Comparison of ENCODE assay signal across 8 mouse cellular contexts in the genomic region with DNA sequence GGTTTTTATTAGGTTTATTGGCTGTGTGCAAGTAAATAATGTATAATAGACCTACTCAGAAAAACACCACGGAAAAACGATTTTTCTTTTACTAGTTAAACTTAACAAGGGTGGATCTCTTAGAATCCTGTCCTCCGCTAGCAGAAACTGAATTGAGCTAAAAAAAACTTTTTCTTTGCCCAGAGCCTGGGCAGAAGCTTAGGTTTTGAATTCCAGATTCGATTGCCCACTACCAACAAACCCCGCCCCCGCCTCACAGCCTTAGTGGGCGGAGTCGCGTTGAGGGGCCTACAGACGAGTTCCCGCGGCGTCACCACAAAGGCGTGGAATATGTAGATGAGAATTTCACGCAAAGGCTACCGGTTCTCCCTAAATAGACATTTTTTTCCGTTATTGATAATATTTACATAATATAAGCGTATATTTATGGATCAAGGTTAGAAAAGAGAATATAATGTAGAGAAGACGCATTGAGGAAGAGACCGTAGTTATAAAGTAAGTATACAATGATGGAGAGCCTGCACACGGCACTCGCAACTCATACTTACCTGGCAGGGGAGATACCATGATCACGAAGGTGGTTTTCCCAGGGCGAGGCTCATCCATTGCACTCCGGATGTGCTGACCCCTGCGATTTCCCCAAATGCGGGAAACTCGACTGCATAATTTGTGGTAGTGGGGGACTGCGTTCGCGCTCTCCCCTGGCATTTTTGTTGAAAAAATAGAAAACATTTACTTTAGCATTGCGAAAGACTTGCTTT. TPM values are rescaled to one million over a fixed set of nuclear protein-coding genes. Genes with fewer than 3 reads are reported as not detected.
A peak's percentile ranks its signal among the peaks of the same experiment; 100 is the strongest.
DNase-seq lines count a peak whose midpoint lies in the region; ATAC-seq and TF ChIP-seq lines count a peak whose summit lies in the region.

No protein-coding gene starts in this region.

- ATAC-seq in forebrain, embryonic 12.5 days (ENCODE audit: low FRiP score) = peak; percentile 92
- ATAC-seq in liver, postnatal 0 days = peak; percentile 78
- ATAC-seq in neural tube, embryonic 14.5 days (ENCODE audit: low read depth) = peak; percentile 91

- WGBS in forebrain, embryonic 12.5 days = under 1% methylated on average over 32 of the region's 32 CpGs
- under 1% methylated on average over 32 of the region's 32 CpGs for WGBS in large intestine, adult 2 months
- WGBS in liver, postnatal 0 days (ENCODE audit: insufficient replicate concordance) = under 1% methylated on average over 32 of the region's 32 CpGs
- WGBS in neural tube, embryonic 14.5 days = under 1% methylated on average over 32 of the region's 32 CpGs

- peaks cover 16% of the 10 kb centered on the region for H3K4me1 ChIP-seq in E14TG2a.4 (replicated peaks; ENCODE audit: low read depth, low read length)
- peaks cover 13% of the 10 kb centered on the region for H3K4me1 ChIP-seq in forebrain, embryonic 12.5 days
- H3K4me1 ChIP-seq in liver, postnatal 0 days (ENCODE audit: insufficient read depth) = peaks cover 9% of the 10 kb centered on the region
- 0 out of 2 replicates have a peak, but pooled peaks cover 6% of the 10 kb centered on the region for H3K4me1 ChIP-seq in neural tube, embryonic 14.5 days (ENCODE audit: control insufficient read depth, insufficient read depth, low read length)

- no peaks in the 10 kb centered on the region for H3K9me3 ChIP-seq in E14TG2a.4 (ENCODE audit: low read length)
- H3K9me3 ChIP-seq in forebrain, embryonic 12.5 days = no peaks in the 10 kb centered on the region
- no peaks in the 10 kb centered on the region for H3K9me3 ChIP-seq in liver, postnatal 0 days (ENCODE audit: low read length)
- H3K9me3 ChIP-seq in neural tube, embryonic 14.5 days (ENCODE audit: control insufficient read depth, low read length) = no peaks in the 10 kb centered on the region

- TF ChIP-seq CTCF in E14TG2a.4 (conservative IDR thresholded peaks at IDR 0.05; ENCODE audit: low read length) = no peak
- TF ChIP-seq CTCF in liver, postnatal 0 days (IDR thresholded peaks at IDR 0.05; ENCODE audit: low read depth) = no peak

- H3K27ac ChIP-seq in forebrain, embryonic 12.5 days = peak overlapping the region; percentile 97
- H3K27ac ChIP-seq in liver, postnatal 0 days (ENCODE audit: low read depth) = peak overlapping the region; percentile 93
- H3K27ac ChIP-seq in neural tube, embryonic 14.5 days (ENCODE audit: low read depth, low read length) = peak overlapping the region; percentile 95

- intact Hi-C loops in heart, postnatal 10 days (cut with DNase I) = no loop called here

- H3K27me3 ChIP-seq in E14TG2a.4 (ENCODE audit: insufficient read depth, low read length) = peaks cover 3% of the 10 kb centered on the region; the same call in 1 of the 2 replicates
- no peaks in the 10 kb centered on the region; the same call in 1 of the 2 replicates for H3K27me3 ChIP-seq in forebrain, embryonic 12.5 days
- H3K27me3 ChIP-seq in liver, postnatal 0 days (ENCODE audit: insufficient read depth, low read length) = no peaks in the 10 kb centered on the region
- H3K27me3 ChIP-seq in neural tube, embryonic 14.5 days (ENCODE audit: control insufficient read depth, insufficient read depth, low read length) = no peaks in the 10 kb centered on the region

- H3K9ac ChIP-seq in forebrain, embryonic 12.5 days = peak overlapping the region; percentile 87
- H3K9ac ChIP-seq in liver, postnatal 0 days (replicated peaks) = peak overlapping the region; percentile 85
- H3K9ac ChIP-seq in neural tube, embryonic 14.5 days (replicated peaks; ENCODE audit: low read depth, low read length) = peak overlapping the region; percentile 89

- H3K36me3 ChIP-seq in E14TG2a.4 (ENCODE audit: insufficient read depth, low read length) = peaks cover 20% of the 10 kb centered on the region
- peaks cover 8% of the 10 kb centered on the region; the same call in 1 of the 2 replicates for H3K36me3 ChIP-seq in forebrain, embryonic 12.5 days (replicated peaks)
- peaks cover 13% of the 10 kb centered on the region for H3K36me3 ChIP-seq in liver, postnatal 0 days (replicated peaks; ENCODE audit: insufficient read depth, low read length)
- H3K36me3 ChIP-seq in neural tube, embryonic 14.5 days (ENCODE audit: control insufficient read depth, insufficient read depth, low read length) = no peaks in the 10 kb centered on the region

- peak overlapping the region; percentile 94 for H3K4me3 ChIP-seq in E14TG2a.4 (replicated peaks; ENCODE audit: low read length)
- H3K4me3 ChIP-seq in forebrain, embryonic 12.5 days (replicated peaks) = peak overlapping the region; percentile 78
- H3K4me3 ChIP-seq in liver, postnatal 0 days (ENCODE audit: low read depth, low read length) = peak overlapping the region; percentile 67
- peak overlapping the region; percentile 74 for H3K4me3 ChIP-seq in neural tube, embryonic 14.5 days (ENCODE audit: low read depth, low read length)

- peak; percentile 91 for DNase-seq in c-Kit-positive CD71-positive TER-119-positive erythroid progenitor cells, embryonic 14.5 days (ENCODE audit: low spot score)
- peak; percentile 95 for DNase-seq in heart, postnatal 10 days
- DNase-seq in large intestine, adult 2 months (ENCODE audit: low read depth, low spot score) = peak; percentile 84
- DNase-seq in liver, postnatal 0 days = peak; percentile 93
- DNase-seq in testis, postnatal 10 days (ENCODE audit: low spot score) = peak; percentile 98

- peak; percentile 85 for TF ChIP-seq EP300 in liver, postnatal 0 days (IDR thresholded peaks at IDR 0.05; ENCODE audit: low read depth)

- H3K4me2 ChIP-seq in forebrain, embryonic 12.5 days = peak overlapping the region; percentile 65
- peak overlapping the region; percentile 94 for H3K4me2 ChIP-seq in liver, postnatal 0 days (ENCODE audit: low read depth, low read length)
- H3K4me2 ChIP-seq in neural tube, embryonic 14.5 days (ENCODE audit: low read depth, low read length) = peak overlapping the region; percentile 73

RNA-seq across cellular contexts. Expression of gene Eapp, which starts 0.7 kb away (rescaled TPM):
- 77.3 and 83.5 TPM in 2 replicates for polyA plus RNA-seq in forebrain, embryonic 12.5 days (2016; fragmentation: Nextera tagmentation; extraction: Ambion mirVana)
- total RNA-seq in heart, postnatal 10 days (2021) = 10 to 100 TPM; 27.5 to 33.6 TPM
- polyA plus RNA-seq in large intestine, adult 2 months (2012; rRNA removed) = 6.5 and 8.7 TPM in 2 replicates
- 40.3 and 44.2 TPM in 2 replicates for polyA plus RNA-seq in liver, postnatal 0 days (2015; fragmentation: Nextera tagmentation; extraction: Ambion mirVana)
- 77.2 and 83.9 TPM in 2 replicates for polyA plus RNA-seq in neural tube, embryonic 14.5 days (2014; fragmentation: Nextera tagmentation; extraction: Ambion mirVana)

RNA-seq across cellular contexts. Expression of gene Sptssa, which starts 40.0 kb away (rescaled TPM):
- polyA plus RNA-seq in forebrain, embryonic 12.5 days (2016; fragmentation: Nextera tagmentation; extraction: Ambion mirVana) = 164 and 171 TPM in 2 replicates
- 10 to 100 TPM; 45.7 to 49.2 TPM for total RNA-seq in heart, postnatal 10 days (2021)
- 80.5 and 124 TPM in 2 replicates for polyA plus RNA-seq in large intestine, adult 2 months (2012; rRNA removed)
- 119 and 134 TPM in 2 replicates for polyA plus RNA-seq in liver, postnatal 0 days (2015; fragmentation: Nextera tagmentation; extraction: Ambion mirVana)
- 219 and 224 TPM in 2 replicates for polyA plus RNA-seq in neural tube, embryonic 14.5 days (2014; fragmentation: Nextera tagmentation; extraction: Ambion mirVana)

Comparison
In these comparisons a context has a peak if more than half of its experiments do, and no peak if none do; other contexts are left out.
1. Peak in every context shown above with its lines: DNase-seq, ATAC-seq, H3K4me3 ChIP-seq and H3K27ac ChIP-seq.